Mouse (Mus musculus) gastrocnemius, postnatal 10 days (tissue): Measurements from ENCODE around the gene Psg23. TPM values are rescaled to one million over a fixed set of nuclear protein-coding genes. Genes with fewer than 3 reads are reported as not detected.
"Not testable (repeated sequence)": the region's sequence is repeated elsewhere in the genome, so short reads cannot be mapped to it uniquely, and the experiment has no call there.

ENCODE experiments used
- DNase-seq: peaks from one replicate; pipeline ENCODE4 v3.0.0; 2021; ENCODE audit warnings: mixed read lengths
- long read RNA-seq, 2 experiments: library from polyadenylated mRNA; stranded (forward); transcript quantifications; one replicate each; pipeline ENCODE4 v2.0.0; 2021
- total RNA-seq, 2 experiments: library from RNA; stranded (reverse); gene quantifications; 2 replicates each; pipeline ENCODE4 v1.2.3; 2021

Gene Psg23
- total RNA-seq, result not detected
- long read RNA-seq, experiment 1, result 0 reads
- long read RNA-seq, experiment 2, result 0 reads

DNA sequence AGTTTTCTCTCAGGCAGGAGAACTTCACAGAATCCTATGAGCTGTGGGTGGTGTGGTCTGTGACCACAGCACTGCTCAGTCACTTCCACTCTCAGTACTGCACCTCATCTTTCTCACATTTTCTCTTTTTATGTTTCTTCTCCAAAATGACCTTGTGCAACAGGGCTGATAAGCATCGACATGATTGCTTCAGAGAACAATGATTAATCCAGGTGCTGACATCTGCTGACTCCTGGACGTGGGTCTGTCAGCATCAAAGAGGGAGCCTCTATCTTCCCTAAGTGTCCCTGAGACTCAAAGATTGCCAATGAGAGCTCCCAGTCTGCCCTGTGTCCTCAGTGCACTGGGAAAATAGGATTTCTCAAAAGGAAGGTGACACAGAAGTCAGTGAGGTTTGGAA, at the start of gene Psg23:
Gene Psg23, minus strand, starts transcription at position 101 of the 400 bp plus-strand sequence.
- DNase-seq, result not testable (repeated sequence)

DNA sequence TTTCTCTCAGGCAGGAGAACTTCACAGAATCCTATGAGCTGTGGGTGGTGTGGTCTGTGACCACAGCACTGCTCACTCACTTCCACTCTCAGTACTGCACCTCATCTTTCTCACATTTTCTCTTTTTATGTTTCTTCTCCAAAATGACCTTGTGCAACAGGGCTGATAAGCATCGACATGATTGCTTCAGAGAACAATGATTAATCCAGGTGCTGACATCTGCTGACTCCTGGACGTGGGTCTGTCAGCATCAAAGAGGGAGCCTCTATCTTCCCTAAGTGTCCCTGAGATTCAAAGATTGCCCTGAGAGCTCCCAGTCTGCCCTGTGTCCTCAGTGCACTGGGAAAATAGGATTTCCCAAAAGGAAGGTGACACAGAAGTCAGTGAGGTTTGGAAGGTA, 40.3 kb upstream of the Psg23 start, which contains the start of gene Psg21:
Gene Psg21, minus strand, starts transcription at position 101 of the 400 bp plus-strand sequence.
- DNase-seq, result not testable (repeated sequence)

DNA sequence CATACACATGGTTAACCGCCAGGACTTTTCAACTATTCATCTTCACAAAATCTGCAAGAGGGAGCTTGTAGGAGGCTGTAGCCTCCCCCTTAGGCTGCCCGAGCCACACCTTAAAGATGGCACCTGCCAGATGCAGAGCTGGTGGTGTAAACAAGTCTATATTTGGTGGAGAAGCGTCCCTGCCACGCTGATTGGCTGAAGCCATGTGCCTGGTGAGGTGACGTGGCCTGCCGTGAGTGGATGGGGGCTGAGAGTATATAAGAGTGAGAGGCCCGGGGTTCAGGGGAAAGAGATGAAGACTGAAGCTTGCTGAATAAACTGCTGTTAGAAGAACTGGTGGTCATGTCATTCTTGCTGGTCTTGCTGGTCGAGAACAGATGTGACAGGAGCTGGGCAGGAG, 10.6 kb upstream of the Psg23 start:
- not testable (repeated sequence) for DNase-seq

DNA sequence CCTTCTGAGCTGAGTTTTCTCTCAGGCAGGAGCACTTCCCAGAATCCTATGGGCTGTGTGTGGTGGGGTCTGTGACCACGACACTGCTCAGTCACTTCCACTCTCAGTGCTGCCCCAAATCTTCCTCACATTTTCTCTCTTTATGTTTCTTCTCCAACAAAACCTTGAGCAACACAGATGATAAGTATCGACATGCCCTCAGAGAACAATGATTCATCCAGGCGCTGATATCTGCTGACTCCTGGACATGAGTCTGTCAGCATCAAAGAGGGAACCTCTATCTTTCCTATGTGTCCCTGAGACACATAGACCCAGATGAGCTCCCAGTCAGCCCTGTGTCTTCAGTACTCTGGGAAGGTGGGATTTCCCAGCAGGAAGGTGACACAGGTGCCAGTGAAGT, 49.1 kb downstream of the Psg23 start, which contains the start of gene Psg27:
Gene Psg27, minus strand, starts transcription at position 101 of the 400 bp plus-strand sequence.
- no peak for DNase-seq

DNA sequence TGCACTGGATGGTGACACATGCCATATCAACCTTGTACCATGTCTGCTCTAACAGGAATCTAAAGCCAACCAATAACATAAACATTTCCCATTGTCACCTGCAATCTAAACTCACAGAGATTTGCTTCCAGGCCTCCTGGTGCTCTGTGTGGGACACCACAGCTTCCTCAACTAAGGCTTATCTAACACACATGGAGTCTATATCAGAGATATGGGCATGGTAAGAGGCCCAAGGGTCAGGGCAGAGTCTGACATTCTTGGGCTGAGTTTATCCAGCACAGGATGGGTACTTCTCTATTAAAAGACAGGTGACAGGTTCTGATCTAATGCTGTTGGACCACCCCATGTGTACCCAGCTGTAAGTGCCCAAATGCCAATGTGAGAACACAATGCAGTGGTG, 56.5 kb downstream of the Psg23 start:
- DNase-seq, result no peak

Other genes with a start within 250 kb of the Psg23 start
- gene Psg28, start 184.5 kb downstream of the Psg23 start, total RNA-seq, result not detected
- not detected for gene Psg26, start 132.3 kb downstream of the Psg23 start, total RNA-seq
- not detected for gene Psg25, start 84.2 kb downstream of the Psg23 start, total RNA-seq
- gene Psg27, start 49.2 kb downstream of the Psg23 start, total RNA-seq, result not detected
- gene Psg21, start 40.2 kb upstream of the Psg23 start, total RNA-seq, result not detected
- gene Psg20, start 69.7 kb upstream of the Psg23 start, total RNA-seq, result not detected
- not detected for gene Psg22, start 101.6 kb upstream of the Psg23 start, total RNA-seq
- not detected for gene Psg19, start 182.0 kb upstream of the Psg23 start, total RNA-seq
- not detected for gene Psg17, start 205.1 kb upstream of the Psg23 start, total RNA-seq
- 1 to 10 TPM; 3.1 to 3.6 TPM for gene Mill2, start 223.5 kb upstream of the Psg23 start, total RNA-seq